Mouse (Mus musculus) lung, adult 2 months (tissue): ENCODE results near the gene Anks3.

Source experiments
- CTCF ChIP-seq: fragments of 200-500 bp; IDR thresholded peaks from 2 replicates; pipeline ENCODE4 v1.5.1; 2011; ENCODE audit warnings: mild to moderate bottlenecking, low read length, control low read depth; ENCODE audit not compliant: insufficient read depth
- POLR2A ChIP-seq: fragments of 200-500 bp; IDR thresholded peaks from 2 replicates; pipeline ENCODE4 v1.6.1; 2011; ENCODE audit warnings: low read depth, mild to moderate bottlenecking, control low read depth, low read length, borderline replicate concordance; ENCODE audit errors: extremely low read depth

- TF ChIP-seq CTCF (peak; percentile 87), POLR2A (no peak)
These were observed 49.9 kb downstream of the Anks3 start for GRCm38 (mm10) chr16:4913783-4914735.
